Comparison of ENCODE assay signal across 8 mouse cellular contexts in the genomic region with DNA sequence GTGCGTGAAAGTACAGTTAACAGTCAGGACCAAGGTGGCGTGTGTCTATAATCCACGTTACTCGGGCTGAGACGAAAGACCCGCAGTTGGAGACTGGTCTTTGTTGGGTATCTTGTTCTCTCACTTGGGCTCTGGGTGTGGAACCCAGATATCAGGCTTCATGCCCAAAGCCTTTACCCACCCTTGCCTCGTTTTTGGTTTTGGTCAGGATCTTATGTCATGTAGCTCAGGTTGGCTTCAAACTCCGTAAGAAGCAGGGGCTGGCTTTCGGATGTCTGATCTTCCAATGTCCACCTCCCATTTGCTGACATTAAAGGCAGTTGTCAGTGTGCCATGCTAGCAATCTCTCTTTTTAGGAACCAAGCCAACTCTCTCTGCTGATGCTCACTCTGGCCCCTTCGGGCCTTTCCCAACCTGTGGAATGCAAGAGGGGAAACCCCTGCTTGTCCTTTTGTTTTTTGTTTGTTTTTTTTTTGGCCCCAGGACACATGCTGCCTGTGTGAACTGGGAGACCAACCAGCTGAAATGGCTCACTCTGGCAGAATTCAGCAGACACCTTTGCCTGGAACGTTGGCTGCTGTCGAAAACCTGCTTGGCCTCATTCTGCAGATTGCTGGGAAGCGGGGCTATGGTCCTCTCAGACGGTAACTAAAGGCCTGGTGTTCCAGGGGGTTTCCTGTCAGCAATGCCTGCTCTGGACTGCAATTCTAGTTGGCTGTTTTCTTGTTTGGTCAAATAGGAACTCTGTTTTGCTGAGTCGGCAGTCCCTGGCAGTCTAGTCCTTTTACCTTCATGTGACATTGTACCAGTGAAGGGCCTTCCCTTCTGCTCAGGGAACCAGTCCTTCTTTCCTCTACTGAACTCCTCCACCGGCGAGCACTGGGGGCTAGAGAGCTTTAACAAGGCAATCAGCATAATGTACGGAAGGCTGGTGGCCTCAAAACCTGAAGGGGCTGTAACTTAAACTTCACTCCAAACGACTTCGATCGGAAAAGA. TPM values are rescaled to one million over a fixed set of nuclear protein-coding genes. Genes with fewer than 3 reads are reported as not detected.
DNase-seq lines count a peak whose midpoint lies in the region; ATAC-seq lines count a peak whose summit lies in the region.

No protein-coding gene starts in this region.

- no peak overlapping the region for H3K9ac ChIP-seq in forebrain, embryonic 12.5 days

- H3K27me3 ChIP-seq in forebrain, embryonic 12.5 days = no peaks in the 10 kb centered on the region

- H3K27ac ChIP-seq in forebrain, embryonic 12.5 days = peak overlapping the region; percentile 90

- H3K4me3 ChIP-seq in forebrain, embryonic 12.5 days (replicated peaks) = no peak overlapping the region

- no peaks in the 10 kb centered on the region for H3K9me3 ChIP-seq in forebrain, embryonic 12.5 days

- ATAC-seq in cerebellum, adult (ENCODE audit: insufficient number of reproducible peaks, low FRiP score, low TSS enrichment) = no peak
- no peak for ATAC-seq in forebrain, embryonic 12.5 days (ENCODE audit: low FRiP score)

- H3K4me2 ChIP-seq in forebrain, embryonic 12.5 days = peak overlapping the region; percentile 32; the same call in 1 of the 2 replicates

- no peaks in the 10 kb centered on the region for H3K36me3 ChIP-seq in forebrain, embryonic 12.5 days (replicated peaks)

- DNase-seq in cerebellum, adult 11-12 months = peak; percentile 20
- peak; percentile 44 for DNase-seq in 3T3-L1 (ENCODE audit: low read depth, low spot score)
- peak; percentile 54 for DNase-seq in kidney, postnatal 14 days
- no peak for DNase-seq in right cerebral cortex, adult 18-20 months
- DNase-seq in gastrocnemius, postnatal 10 days = no peak
- no peak for DNase-seq in embryo, embryonic 10 days (ENCODE audit: low spot score)

- peaks cover 55% of the 10 kb centered on the region for H3K4me1 ChIP-seq in forebrain, embryonic 12.5 days

- WGBS in forebrain, embryonic 12.5 days = 68% methylated on average over 21 of the region's 21 CpGs

RNA-seq across cellular contexts. Expression of a gene that starts 23.6 kb away (rescaled TPM):
- 7,386 and 7,785 TPM in 2 replicates for polyA plus RNA-seq in forebrain, embryonic 12.5 days (2016; fragmentation: Nextera tagmentation; extraction: Ambion mirVana)
- total RNA-seq in gastrocnemius, postnatal 10 days (2021) = 100 to 1,000 TPM; 171 to 195 TPM

RNA-seq across cellular contexts. Expression of a gene that starts 23.7 kb away (rescaled TPM):
- not detected in 2 replicates for polyA plus RNA-seq in forebrain, embryonic 12.5 days (2016; fragmentation: Nextera tagmentation; extraction: Ambion mirVana)
- not detected for total RNA-seq in gastrocnemius, postnatal 10 days (2021)

RNA-seq across cellular contexts. Expression of a gene that starts 42.7 kb away (rescaled TPM):
- 1,790 and 1,867 TPM in 2 replicates for polyA plus RNA-seq in forebrain, embryonic 12.5 days (2016; fragmentation: Nextera tagmentation; extraction: Ambion mirVana)
- 100 to 1,000 TPM; 188 to 204 TPM for total RNA-seq in gastrocnemius, postnatal 10 days (2021)

RNA-seq across cellular contexts. Expression of a gene that starts 52.6 kb away (rescaled TPM):
- polyA plus RNA-seq in forebrain, embryonic 12.5 days (2016; fragmentation: Nextera tagmentation; extraction: Ambion mirVana) = 107 and 111 TPM in 2 replicates
- 10 to 100 TPM; 31.9 to 39.8 TPM for total RNA-seq in gastrocnemius, postnatal 10 days (2021)

RNA-seq across cellular contexts. Expression of a gene that starts 59.0 kb away (rescaled TPM):
- 30.6 and 41.5 TPM in 2 replicates for polyA plus RNA-seq in forebrain, embryonic 12.5 days (2016; fragmentation: Nextera tagmentation; extraction: Ambion mirVana)
- total RNA-seq in gastrocnemius, postnatal 10 days (2021) = 1 to 10 TPM; 8.1 to 9.9 TPM

Comparison
In these comparisons a context has a peak if more than half of its experiments do, and no peak if none do; other contexts are left out.
1. DNase-seq: peak in cerebellum, adult 11-12 months (single experiment), 3T3-L1 (single experiment) and kidney, postnatal 14 days (single experiment); none in right cerebral cortex, adult 18-20 months (single experiment), gastrocnemius, postnatal 10 days (single experiment) and embryo, embryonic 10 days (single experiment).